Comparison of ENCODE assay signal across 11 mouse cellular contexts in the genomic region with DNA sequence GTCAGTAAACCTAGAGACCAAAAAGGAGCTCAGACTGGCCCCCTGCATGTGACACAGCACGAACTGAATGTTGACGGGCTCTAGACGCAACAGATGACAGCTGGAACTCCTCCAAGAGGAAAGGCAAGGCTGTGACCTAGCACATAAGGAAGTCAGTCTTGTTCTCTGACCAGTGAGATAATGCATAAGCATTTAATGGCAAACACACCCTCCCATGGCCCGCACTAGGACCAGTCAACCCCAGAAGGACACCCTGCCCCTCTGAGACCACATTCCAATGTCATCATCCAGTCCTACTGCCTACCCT. TPM values are rescaled to one million over a fixed set of nuclear protein-coding genes. Genes with fewer than 3 reads are reported as not detected.
DNase-seq lines count a peak whose midpoint lies in the region; ATAC-seq and TF ChIP-seq lines count a peak whose summit lies in the region.
"Had no signal": no experiment of that assay in that cellular context is flagged by ENCODE, and none has a peak within 500 bp of the region (broad histone marks: within the 10 kb centered on the region; RNA-seq: fewer than 3 reads in every experiment).

No protein-coding gene starts in this region.

- peaks cover 5% of the 10 kb centered on the region for H3K4me1 ChIP-seq in bone marrow, adult 2 months (ENCODE audit: control insufficient read depth, insufficient read depth, low read length)
- H3K4me1 ChIP-seq in heart, embryonic 15.5 days (replicated peaks), result peaks cover 40% of the 10 kb centered on the region
- H3K4me1 ChIP-seq in midbrain, embryonic 11.5 days (ENCODE audit: control insufficient read depth, insufficient read depth, low read length), result peaks cover 4% of the 10 kb centered on the region; the same call in 1 of the 2 replicates

- no peak overlapping the region for H3K9ac ChIP-seq in heart, embryonic 15.5 days
- H3K9ac ChIP-seq in midbrain, embryonic 11.5 days (ENCODE audit: low read length), result no peak overlapping the region
- H3K9ac ChIP-seq: midbrain, embryonic 13.5 days had no signal

- H3K27me3 ChIP-seq in heart, embryonic 15.5 days, result no peaks in the 10 kb centered on the region
- H3K27me3 ChIP-seq in midbrain, embryonic 11.5 days (ENCODE audit: control insufficient read depth, insufficient read depth, low read length), result peaks cover 4% of the 10 kb centered on the region; the same call in 1 of the 2 replicates

- WGBS in bone marrow, adult 2 months, result 15% methylated on average over 4 of the region's 4 CpGs
- WGBS in heart, embryonic 15.5 days, result 23% methylated on average over 4 of the region's 4 CpGs
- 2% methylated on average over 4 of the region's 4 CpGs for WGBS in macrophage (ENCODE audit: missing documents)
- 93% methylated on average over 4 of the region's 4 CpGs for WGBS in midbrain, embryonic 11.5 days

- peak overlapping the region; percentile 31; the same call in 1 of the 2 replicates for H3K27ac ChIP-seq in bone marrow, adult 2 months (ENCODE audit: control insufficient read depth, insufficient read depth, low read depth, low read length, poor library complexity)
- peak overlapping the region; percentile 61 for H3K27ac ChIP-seq in heart, embryonic 15.5 days
- peak overlapping the region; percentile 92 for H3K27ac ChIP-seq in macrophage
- H3K27ac ChIP-seq in midbrain, embryonic 11.5 days (ENCODE audit: low read depth, low read length), result no peak overlapping the region
- H3K27ac ChIP-seq: midbrain, embryonic 13.5 days had no signal

- H3K9me3 ChIP-seq in heart, embryonic 15.5 days (replicated peaks), result no peaks in the 10 kb centered on the region
- H3K9me3 ChIP-seq in midbrain, embryonic 11.5 days (ENCODE audit: control insufficient read depth, low read length), result no peaks in the 10 kb centered on the region
- H3K9me3 ChIP-seq: midbrain, embryonic 13.5 days had no signal

- no peaks in the 10 kb centered on the region for H3K36me3 ChIP-seq in heart, embryonic 15.5 days
- H3K36me3 ChIP-seq in macrophage (ENCODE audit: inconsistent target), result no peaks in the 10 kb centered on the region
- no peaks in the 10 kb centered on the region for H3K36me3 ChIP-seq in midbrain, embryonic 11.5 days (ENCODE audit: control insufficient read depth, insufficient read depth, low read length)
- H3K36me3 ChIP-seq: midbrain, embryonic 13.5 days had no signal

- no peak for ATAC-seq in heart, embryonic 15.5 days (replicated peaks; ENCODE audit: insufficient number of reproducible peaks, insufficient read depth, low FRiP score, low read depth)
- no peak for ATAC-seq in midbrain, embryonic 11.5 days (ENCODE audit: low FRiP score)
- ATAC-seq: inflammation-experienced regulatory T-cells, adult 6 months; midbrain, embryonic 13.5 days had no signal

- H3K4me3 ChIP-seq in bone marrow, adult 2 months (replicated peaks; ENCODE audit: control insufficient read depth, low read depth, low read length), result no peak overlapping the region
- no peak overlapping the region for H3K4me3 ChIP-seq in heart, embryonic 15.5 days
- H3K4me3 ChIP-seq in macrophage (ENCODE audit: inconsistent target), result no peak overlapping the region
- no peak overlapping the region for H3K4me3 ChIP-seq in midbrain, embryonic 11.5 days (ENCODE audit: low read depth, low read length)

- peak; percentile 19 for DNase-seq in kidney, adult 9 months
- DNase-seq in kidney, adult 18-20 months, result no peak
- no peak for DNase-seq in midbrain, embryonic 11.5 days (ENCODE audit: low spot score, missing footprints)
- DNase-seq in kidney, postnatal 4 days, result no peak
- no peak for DNase-seq in left cerebral cortex, postnatal 14 days (ENCODE audit: low spot score in 2 of 2)
- DNase-seq: adrenal gland, postnatal 36 days had no signal

- no peak for TF ChIP-seq POLR2A in bone marrow, adult 2 months (IDR thresholded peaks at IDR 0.05; ENCODE audit: borderline replicate concordance, control insufficient read depth, low read depth, low read length)

- no peak for TF ChIP-seq CTCF in bone marrow, adult 2 months (IDR thresholded peaks at IDR 0.05; ENCODE audit: control insufficient read depth, insufficient read depth, low read length)

- intact Hi-C loops in left cerebral cortex, postnatal 14 days (cut with DNase I), result loop anchor here (5.0 to 10.0 kb wide), 3 partner anchors 52 to 339 kb away; a partner anchor contains a TSS

- peaks cover 30% of the 10 kb centered on the region for H3K79me2 ChIP-seq in macrophage (ENCODE audit: inconsistent target)

- no peak overlapping the region for H3K4me2 ChIP-seq in heart, embryonic 15.5 days
- H3K4me2 ChIP-seq in midbrain, embryonic 11.5 days, result no peak overlapping the region

RNA-seq across cellular contexts. Expression of a gene that starts 1.1 kb away (rescaled TPM):
- polyA plus RNA-seq in bone marrow, adult 2 months (2011; ENCODE audit: insufficient read depth, insufficient read length, low replicate concordance, missing spikeins), result 9.2 and 19.2 TPM in 2 replicates
- 12.0 and 12.7 TPM in 2 replicates for polyA plus RNA-seq in heart, embryonic 15.5 days (2015; fragmentation: Nextera tagmentation; extraction: Ambion mirVana)
- total RNA-seq in macrophage (2018; cell fraction: chromatin; rRNA removed), result 100 to 1,000 TPM in 3 of 26 experiments, 10 to 100 TPM in 21, 1 to 10 TPM in 2; 7.5 to 167 (median 54.1) TPM
- 10 to 100 TPM; 21.8 to 48.8 (median 35.8) TPM for total RNA-seq in macrophage (2018; cell fraction: cytosol; rRNA removed)
- total RNA-seq in macrophage (2018; cell fraction: nucleus; rRNA removed), result 100 to 1,000 TPM in 1 of 26 experiments, 10 to 100 TPM in 25; 15.2 to 116 (median 43.2) TPM
- 25.1 to 36.4 TPM (median 27.4 TPM) in 3 replicates for polyA plus RNA-seq in macrophage (2018)
- polyA plus RNA-seq in midbrain, embryonic 11.5 days (2014; fragmentation: Nextera tagmentation; extraction: Ambion mirVana), result 9.9 and 10.8 TPM in 2 replicates
- 100 to 1,000 TPM in 1 of 2 experiments, 10 to 100 TPM in 1; 98.0 to 102 TPM for total RNA-seq in left cerebral cortex, postnatal 14 days (2021)
